Mouse (Mus musculus) testis, postnatal 10 days (tissue): ENCODE results near the gene Chic1.

Experiments used
- DNase-seq: peaks from one replicate; pipeline ENCODE4 v3.0.0; 2021; ENCODE audit warnings: low spot score

The Chic1 gene

GRCm38 (mm10) chrX:103432293-103432692 lies 76.0 kb downstream of the Chic1 start:
- DNase-seq: no peak

- DNase-seq: no peak
Observed at GRCm38 (mm10) chrX:103438023-103438422, 81.7 kb downstream of the Chic1 start.

GRCm38 (mm10) chrX:103440803-103441202 lies 84.5 kb downstream of the Chic1 start:
- no peak for DNase-seq

GRCm38 (mm10) chrX:103443755-103444154 lies 87.5 kb downstream of the Chic1 start:
- no peak for DNase-seq
